Mouse (Mus musculus) right cerebral cortex, postnatal 4 days (tissue): ENCODE data around the gene Clec2g.

ENCODE experiments used
- DNase-seq: peaks from one replicate; pipeline ENCODE4 v3.0.0-alpha.2; 2022

Clec2g gene

DNA sequence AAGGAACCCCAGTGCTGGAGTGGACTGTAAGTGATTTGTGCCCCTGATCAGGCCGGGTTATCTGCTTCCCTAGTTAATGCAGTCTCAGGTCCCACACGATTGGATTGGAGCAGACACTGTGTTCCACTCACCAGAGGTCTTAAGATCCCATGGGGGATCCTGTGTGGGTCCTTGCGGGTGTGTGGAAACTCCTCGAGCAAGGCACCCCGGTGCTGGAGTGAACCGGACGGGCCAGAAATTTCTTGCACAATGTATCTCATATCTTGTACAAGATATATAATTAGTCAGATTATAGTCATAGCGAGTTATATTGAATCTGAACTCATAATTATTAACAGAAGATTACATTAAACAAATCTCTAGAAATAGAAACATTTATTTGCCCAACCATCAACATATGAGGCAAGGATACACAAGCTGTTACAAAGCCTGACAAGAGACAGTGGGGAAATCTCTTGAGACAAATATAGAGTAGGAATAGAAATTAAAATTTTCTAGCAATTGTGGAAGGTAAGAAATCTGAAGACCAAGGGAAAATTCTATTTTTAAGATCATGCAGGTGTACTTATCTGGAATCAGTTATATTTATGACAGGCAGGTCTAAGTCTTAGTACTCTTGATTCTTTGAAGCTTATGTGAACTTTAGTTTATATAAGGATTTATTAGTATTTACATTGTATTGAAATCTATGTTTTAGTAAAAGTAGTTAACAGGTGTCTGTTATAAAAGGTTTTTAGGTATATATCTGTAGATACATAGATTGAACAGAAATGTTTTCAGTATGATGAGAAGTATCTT, 93.5 kb downstream of the Clec2g start:
- no peak for DNase-seq

DNA sequence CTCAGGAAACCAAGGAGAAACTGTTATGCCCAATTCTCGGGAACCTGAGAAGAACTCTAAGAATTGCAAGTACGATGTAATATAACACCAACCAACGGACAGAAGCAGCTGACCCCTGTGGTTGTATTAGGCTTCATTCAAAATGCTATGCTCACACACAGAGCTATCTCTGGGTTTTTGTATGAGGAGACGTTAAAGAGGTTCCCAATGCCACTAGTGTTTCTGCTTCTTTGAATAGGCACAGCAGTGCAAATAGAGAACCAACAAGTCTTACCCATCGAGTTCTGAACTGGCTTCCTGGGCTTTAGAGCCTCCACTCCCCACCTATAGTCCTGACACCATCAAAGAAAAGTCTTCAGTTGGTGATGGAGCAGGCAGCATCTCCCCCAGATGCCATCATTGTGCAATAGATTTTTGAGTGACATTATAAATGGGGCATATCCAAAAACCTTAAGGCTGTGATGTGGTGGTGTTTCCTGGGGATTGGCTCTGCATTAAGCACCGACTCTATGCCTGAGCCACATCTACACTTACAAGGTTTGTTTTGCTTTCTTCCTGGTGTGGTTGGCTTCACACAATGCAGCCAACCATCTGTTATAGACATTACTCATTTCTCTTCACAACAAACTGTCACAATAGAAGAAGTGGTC, 96.1 kb downstream of the Clec2g start:
- DNase-seq: no peak

DNA sequence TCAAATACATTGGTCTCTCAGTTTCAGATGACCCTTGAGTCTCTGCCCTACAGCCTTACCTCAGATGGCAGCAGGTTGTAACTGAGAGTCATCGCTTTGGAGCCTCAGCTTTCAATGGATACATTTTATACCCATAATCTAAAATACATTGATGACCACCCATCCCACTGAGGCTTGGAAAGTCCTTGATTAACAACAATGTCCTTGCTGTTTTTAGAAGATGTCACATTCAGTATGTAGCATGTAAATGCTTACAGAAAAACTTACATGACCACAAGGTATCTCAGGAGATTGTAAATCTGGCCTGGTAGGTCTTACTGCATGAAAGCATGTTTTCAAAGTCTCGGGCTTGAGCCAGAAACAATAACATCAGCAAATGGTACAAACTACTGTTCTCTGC, 96.8 kb downstream of the Clec2g start:
- no peak for DNase-seq

DNA sequence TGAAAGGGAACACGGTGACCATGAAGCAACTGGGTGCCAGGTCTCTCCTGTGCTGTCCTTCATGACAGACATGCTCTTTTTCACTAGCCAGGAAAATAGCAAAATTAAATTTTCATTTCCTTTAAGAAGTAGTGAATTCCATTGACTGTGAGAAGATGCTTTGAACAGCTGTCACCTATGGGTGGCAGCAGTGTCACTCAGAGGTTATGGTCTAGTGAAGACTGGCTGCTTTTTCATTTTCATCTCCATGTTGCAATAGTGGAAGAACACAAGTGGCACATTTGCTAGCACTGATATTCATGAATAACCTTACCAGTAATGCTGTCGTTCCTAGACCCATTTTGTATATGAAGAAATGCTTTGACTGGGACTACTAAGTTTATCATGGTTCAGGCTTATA, 99.2 kb downstream of the Clec2g start:
- DNase-seq: no peak
